Mouse (Mus musculus): ENCODE measurements around the gene Disp1.
A peak's percentile ranks its signal among the peaks of the same experiment; 100 is the strongest.

The Disp1 gene

DNA sequence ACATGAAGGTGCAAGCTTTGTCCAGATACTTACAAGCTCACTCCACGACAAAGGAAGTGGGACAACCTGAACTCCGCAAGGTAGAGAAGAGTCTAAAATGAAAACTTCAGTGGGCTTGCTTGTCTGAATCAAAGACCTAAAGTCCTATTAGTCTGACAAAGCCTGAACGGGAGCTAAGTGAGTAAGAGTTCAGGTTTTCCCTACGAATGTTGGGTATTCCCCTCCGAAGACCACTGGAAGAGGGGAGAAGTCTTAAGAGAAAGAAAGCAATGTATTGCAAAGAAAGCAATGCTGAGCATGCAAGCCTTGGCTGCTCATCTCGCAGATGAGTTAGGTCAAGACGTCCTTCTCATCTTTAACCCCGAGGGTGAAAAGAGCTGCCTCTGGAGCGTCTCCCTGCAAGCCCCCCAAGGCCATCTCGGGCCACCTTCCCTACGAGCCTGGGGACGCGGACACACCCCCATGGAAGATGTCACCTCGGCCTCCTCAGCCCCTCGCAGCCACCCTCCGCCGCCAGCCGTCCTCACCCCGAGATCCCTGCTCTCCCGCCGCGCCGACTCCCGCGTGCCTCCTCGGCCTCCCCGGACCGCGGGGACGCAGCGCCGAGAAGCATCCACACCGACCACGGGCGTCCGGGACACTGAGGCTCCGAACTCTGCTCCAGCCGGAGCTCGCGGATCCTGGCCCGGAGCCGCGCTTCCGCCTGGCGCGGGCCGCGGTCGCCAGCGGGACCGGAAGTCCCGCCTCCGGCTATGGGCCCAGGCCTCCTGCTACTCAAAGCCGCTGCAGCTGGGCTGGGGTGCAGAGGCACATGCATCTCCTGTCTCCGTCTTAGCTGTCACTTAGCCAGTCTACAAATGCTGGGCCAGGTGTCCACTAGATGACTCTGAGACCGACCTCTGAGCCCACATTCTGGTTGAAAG, at the start of gene Disp1:
Gene Disp1 (minus strand): TSS at position 727 of the 923 bp plus-strand sequence.
- peak; percentile 34 for DNase-seq (ENCODE audit: low spot score)

DNA sequence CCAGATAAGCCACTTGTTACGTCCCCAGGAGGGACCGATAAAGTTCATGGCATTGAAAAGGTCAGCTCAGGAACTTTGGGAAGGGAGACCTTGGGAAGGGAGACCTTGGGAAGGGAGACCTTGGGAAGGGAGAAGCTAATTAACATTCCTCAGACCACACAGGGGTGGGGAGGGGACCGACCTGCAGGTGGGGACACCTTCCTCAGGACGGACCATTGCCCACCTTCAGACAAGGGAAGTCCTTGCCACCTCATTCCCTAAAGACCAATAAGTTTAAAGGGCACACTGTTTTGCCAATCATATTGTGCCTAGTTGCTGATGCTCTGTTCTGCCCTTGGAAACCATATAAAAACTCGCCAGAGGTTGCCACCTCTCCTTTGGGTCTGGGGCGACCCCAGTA, 46.3 kb upstream of the Disp1 start:
- no peak for DNase-seq (ENCODE audit: low spot score)

DNA sequence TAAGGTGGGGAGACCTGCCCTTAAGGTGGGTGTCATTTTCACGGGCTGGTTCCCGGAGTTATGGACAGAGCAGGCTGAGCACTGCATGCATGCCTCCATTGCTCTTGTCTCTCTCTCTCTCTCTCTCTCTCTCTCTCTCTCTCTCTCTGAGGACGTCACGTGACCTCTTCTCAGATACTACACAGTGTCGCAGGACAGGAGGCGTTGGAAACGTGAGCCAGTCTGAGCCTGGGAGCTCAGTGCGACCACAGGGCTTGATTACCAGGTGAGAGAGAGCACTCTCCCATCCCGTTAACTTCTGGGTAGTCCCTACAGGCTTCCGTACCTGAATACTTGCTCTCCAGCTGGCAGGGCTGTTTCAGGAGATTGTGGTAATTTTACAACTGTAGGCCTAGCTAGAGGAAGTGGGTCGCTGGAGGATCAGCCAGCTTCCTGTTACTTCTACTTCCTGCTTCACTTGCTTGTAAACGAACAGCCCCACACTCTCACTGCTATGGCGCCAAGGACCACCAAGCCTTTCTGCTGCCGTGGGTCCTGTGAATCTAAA, 44.7 kb upstream of the Disp1 start:
- no peak for DNase-seq (ENCODE audit: low spot score)

DNA sequence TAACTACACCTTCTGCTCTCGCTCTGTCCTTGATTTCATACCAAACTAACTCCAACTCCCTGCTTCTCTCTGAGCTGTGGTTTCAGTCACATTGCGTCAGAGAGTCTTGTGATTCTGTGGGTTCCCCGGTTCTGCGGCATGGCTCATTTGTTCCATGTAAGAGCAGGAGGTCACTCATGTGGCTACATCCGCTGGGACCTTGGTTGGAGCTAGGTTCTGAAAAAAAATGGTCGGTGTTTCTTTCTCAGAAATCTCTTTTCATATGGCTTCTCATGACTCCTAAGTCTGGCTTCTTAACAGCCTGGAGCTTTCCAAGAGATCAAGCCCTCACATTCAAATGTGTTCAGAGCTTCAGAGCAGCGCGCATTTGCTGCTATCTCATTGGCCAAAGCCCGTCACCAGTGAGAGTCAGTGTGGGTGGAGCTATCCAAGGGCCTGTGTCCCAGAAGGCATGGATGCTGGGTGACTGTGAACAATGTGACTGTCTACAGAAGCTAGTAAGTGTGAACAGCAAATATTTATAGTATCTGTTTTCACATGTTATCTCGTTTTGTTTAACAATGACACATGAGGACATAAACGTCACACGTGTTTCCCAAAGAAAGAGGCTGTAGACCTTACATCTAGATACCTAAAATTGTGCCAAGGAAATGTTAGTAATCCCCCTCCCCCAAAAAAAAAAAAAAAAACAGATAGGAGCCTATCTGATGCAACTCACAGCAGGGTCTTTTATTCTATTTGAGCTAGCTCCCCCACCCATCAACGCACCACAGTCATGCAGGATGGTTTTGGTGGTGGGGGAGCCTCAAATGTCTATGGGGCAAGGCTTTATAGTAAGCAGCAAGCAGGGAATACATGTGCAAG, 43.1 kb upstream of the Disp1 start:
- DNase-seq (ENCODE audit: low spot score): no peak

DNA sequence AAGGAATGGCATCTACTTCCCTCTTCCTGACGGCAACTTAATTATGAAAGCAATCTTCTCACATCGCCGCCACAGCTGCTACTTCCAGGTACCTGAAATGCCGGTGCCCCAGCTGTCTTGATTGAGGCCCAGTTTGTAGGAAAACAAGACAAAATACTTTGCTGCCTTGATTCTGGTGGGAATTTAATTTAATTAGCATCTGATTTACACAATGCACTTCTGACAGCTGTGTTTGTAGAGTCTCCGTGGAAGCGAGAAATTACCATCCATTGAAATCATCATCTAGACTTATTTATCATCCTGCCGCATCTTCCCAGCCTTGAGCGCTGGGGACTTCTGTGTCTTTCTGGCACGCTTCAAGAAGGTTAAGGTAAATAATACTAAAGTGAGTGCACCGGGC, 31.3 kb upstream of the Disp1 start:
- no peak for DNase-seq (ENCODE audit: low spot score)

DNA sequence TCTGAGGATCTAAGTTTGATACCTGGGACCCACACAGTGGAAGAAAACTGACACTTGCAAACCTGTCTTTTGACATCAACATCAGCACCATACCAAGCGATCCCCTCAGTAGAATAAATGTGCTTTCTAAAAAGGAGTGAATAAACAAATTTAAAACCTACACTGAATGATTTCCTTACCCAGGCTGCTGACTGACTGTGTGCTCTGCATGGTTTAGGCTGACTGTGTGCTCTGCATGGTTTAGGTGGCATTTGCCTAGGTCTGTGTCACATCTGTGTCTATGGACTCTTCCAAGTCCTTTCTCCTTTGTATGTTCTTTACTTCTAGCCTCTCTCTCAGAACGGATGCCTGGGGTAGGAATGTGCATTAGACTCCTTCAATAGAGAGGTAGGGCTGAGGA, 30.5 kb upstream of the Disp1 start:
- DNase-seq (ENCODE audit: low spot score): no peak

DNA sequence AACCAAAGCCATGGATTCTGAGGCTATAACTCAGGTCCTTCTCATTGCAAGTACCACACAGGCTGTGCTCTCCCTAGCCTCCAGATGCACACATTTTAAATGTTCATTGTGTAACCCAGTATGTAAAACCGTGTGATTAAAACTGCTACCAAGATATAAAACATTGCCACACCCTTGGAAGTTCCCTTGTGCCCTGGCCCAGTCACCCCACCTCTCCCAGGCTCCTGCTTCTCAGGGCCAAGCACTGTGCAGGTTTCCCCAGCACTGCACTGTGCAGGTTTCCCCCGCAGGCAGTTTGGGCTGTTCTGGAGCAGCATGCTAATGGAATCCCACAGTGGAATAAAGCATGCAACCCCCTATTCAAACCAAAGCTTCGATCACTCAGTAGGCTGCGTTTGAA, 29.3 kb upstream of the Disp1 start:
- no peak for DNase-seq (ENCODE audit: low spot score)

DNA sequence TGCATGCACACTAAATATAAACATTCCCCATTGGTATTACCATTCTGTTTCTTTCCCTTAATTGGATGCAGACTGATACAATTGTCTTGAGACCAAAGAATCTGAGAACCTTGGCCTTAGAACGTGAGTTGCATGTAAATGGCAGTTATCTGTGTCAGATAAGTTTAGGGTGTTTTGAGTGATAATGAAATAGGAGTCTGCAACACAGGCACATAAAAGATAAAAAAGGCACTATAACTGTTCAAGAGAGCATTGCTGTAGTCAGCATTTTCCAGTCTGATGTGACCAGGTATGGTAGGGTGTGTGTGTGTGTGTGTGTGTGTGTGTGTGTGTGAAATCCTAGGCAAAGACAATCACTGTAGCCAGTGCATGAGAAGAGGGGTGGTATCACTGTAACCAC, 26.8 kb upstream of the Disp1 start:
- no peak for DNase-seq (ENCODE audit: low spot score)

DNA sequence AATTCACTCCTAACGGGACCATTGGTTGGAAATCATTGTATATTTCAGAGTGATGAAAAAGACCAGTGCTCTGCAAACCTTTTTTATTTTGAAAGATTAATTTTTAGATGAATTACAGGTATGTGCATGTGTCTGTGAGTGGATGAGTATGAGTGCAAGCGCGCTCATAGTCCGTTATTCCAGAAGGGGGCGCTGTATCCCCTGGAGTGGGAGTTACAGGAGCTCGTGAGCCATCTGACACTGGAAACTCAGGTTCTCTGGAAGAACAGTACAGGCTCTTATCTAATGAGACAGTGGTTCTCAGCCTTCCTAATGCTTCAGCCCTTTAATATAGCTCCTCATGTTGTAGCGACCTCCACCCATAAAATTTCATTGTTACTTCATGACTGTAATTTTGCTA, 22.0 kb upstream of the Disp1 start:
- DNase-seq (ENCODE audit: low spot score): no peak

DNA sequence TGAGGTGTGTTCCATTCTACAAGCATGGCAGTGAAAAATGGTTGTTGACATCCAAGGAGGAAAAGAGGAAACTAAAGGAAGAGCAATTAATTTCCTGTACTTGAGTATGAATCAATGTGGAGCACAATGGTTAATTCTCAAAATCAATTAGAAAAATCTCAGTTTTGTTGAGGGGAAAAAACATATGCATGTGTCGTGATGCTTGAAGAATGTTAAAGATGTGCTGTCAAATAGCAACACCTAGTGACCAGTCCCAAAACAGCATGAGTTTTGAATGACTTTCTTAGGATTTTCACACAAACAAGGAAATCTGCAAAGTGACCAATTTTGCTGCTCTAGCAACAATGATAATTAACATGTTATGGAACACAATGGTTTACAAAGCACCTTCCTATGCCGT, 16.6 kb upstream of the Disp1 start:
- peak; percentile 18 for DNase-seq (ENCODE audit: low spot score)

DNA sequence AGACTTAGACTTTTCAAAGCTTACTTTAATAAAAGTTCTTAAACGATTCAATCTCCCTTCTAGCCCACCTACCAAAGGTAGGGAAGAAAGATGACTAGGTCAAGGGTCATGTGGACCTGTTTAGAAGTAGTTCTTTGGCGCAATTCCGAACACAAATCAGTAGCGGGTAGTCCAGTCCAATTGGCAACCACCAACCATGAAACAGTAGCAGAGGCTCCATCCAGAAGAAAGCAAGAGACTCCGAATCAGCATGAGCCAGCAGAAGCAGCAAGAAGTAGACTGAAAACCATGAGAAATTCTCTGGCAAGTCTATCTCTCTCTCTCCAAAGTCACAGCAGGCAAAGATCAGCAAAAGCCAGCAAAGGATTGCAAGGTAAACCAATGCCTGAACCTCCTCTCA, 15.1 kb upstream of the Disp1 start:
- no peak for DNase-seq (ENCODE audit: low spot score)

DNA sequence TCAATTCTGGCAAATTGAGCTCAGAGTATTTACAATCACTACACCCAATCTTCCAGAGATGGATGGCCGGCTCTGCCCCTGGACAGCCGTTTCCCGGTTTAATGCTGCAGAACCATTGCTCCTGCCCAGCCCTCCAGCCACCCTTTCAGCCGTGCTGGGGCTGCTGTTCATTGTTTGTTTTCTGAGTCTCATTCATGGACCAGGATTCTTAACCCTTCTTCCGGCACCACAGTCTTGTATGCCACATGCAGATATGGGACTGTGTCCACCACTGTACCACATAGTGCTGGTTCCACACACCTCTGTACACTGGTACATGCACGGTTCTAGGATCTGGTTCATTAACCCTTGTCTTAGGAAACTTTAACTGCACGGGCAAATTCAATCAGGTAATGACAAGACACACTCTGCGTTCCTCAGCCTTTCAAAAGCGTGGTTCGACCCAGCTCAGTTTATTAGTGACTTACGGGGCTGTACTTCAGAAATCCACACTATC, 12.4 kb upstream of the Disp1 start:
- no peak for DNase-seq (ENCODE audit: low spot score)

DNA sequence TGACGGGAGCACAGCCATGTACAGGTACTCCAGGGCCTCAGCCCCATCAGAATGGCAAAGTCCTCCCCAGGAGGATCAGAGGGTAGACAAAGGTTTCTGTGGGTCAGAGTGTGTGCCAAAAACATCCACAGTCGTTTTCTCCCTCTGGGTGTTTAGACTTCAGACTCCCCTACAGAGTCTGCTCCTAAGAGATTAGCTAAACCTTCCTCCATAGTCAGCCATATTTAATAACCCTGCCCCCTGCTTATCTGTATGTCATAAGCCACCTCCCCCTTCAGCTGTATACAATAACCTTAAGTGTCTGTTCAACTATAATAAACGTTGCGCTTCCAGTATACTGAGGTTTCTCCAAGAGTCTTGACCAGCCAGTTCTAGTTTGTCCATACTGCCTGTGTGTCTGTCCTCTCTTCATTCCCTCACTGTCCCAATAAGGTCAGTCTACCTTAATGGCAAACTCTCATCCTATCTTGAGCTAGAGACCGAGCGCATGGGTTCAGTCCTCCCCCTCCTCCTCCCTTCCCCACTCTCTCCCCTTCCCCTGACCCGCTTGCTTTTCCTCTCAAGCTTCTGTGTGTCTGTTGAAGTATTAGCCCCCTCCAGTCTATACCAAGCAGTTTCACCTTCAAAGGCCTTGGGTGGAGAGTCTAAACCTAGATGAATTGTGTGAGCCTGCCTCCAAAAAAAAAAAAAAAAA, 11.8 kb upstream of the Disp1 start:
- no peak for DNase-seq (ENCODE audit: low spot score)

DNA sequence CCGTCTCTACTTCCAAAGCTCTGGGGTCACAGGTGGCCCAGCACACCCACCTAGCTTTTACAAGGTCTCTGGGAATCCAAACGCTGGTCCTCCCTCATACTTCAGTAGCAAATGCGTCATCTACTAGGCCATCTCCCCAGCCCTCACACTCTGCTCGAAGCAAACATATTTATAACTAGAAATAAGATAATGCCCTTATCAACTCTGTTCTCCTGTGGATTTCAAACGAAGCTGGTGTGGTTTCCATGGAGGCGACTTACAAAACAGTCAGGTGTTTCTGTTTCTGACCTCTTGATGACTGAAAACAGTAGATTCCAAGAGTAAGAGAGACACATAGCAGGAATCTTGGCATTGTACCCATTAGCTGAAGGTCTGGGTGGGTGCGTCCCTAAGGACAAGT, 6.1 kb upstream of the Disp1 start:
- DNase-seq (ENCODE audit: low spot score): no peak

DNA sequence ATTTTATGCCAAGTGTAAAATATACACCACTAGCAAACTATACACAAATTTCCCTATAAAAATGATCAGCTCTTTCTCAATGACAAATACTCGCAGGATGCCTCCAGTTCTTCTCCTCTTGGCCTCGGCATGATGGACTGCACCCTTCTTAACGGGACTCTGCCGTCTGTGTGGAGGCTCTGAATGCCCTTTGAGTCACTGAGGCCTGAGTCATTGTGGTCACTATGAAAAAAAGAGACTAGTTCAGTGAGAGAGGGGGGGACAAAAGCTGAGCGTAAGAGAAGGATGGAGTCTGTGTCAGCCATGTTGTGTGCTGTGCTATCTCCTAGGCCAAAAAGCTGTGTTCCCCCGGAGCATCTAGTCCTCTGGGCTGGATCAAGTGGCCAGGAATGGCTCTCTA, 2.3 kb downstream of the Disp1 start:
- no peak for DNase-seq (ENCODE audit: low spot score)

DNA sequence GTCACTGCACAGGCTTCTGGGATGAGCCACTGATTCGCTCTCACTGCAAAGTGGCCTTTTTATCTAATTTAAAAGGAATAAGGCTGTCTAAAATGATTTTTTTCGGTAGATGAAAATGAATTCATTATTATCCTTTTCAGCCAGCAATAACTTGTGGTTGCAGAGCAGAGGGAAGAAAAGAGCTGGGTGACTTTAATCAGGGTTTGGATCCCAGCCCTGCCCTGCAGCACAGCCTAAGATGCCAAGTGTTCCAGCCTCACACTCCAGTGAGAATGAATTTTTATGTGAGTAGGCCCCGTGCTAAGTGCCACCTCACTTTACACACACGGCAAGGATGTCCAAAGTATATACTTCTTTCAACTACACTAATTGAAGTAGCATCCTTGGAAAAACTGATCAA, 4.6 kb downstream of the Disp1 start:
- DNase-seq (ENCODE audit: low spot score): no peak

DNA sequence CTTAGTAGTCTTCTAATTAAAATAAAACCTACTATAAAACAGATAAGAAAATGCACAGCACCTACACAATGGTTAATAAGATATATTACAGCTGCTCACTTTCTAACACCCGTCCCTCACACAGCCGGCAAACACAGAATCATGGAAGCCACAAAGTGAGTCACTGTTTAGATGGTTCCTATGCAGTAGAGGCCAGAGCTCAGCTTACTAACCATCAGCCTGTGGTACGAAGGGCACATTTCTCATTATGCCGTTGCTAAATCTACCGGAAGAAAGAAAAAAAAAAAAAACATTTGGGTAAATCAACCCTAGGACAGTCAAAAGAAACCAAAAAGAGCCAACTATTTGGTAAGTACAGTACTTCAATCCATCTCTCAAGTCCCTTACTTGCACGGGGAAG, 5.6 kb downstream of the Disp1 start:
- no peak for DNase-seq (ENCODE audit: low spot score)

DNA sequence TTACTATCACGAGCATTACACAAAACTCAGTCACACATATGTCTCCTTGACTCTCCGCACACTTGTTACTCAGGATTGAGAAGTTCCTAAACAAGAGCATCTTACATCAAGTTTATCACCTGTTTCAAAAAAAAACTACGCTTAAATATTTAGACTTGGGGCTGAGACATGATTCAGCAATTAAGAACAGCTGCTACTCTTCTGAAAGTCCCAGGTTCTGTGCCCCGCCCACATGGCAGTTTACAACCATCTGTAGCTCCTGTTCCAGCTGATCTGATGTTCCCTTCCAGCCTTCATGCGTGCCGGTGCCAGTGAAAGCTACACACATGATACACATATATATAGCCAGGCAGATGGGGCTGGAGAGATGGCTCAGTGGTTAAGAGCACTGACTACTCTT, 7.5 kb downstream of the Disp1 start:
- DNase-seq (ENCODE audit: low spot score): no peak

DNA sequence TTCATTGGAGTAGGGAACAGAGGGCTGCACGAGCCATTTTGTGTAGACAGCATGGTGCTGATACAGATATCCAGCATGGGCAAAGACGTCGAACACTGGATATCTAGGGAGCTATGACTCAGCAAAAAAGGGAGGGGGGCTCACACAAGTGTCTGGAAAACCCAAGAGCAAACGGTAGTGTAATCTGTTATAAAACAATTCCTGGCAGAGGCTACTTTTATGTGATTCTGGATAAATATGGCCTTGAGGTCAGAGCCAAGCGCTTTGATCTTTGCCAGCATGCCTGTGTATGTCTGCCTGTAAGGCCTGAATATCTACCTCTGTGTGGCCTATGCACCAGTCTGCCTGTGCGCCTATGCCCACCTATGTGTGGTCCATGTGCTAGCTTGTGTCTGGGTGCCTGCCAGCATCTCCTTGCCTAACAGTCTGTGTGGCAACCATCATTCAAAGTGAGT, 8.5 kb downstream of the Disp1 start:
- DNase-seq (ENCODE audit: low spot score): no peak

DNA sequence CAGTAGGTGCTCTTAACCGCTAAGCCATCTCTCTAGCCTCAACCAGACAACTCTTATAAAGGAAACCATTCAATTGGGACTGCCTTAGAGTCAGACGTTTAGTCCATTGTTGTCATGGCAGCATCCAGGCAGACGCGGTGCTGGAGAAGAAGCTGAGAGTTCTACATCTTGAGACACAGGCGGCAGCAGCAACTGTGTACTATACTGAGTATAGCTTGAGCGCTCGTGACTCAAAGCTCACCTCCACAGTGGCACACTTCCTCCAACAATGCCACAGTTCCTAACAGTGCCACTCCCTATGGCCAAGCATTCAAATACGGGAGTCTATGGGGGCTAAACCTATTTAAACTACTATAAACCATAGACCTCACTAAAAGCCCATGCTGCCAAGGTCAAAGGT, 11.2 kb downstream of the Disp1 start:
- no peak for DNase-seq (ENCODE audit: low spot score)

DNA sequence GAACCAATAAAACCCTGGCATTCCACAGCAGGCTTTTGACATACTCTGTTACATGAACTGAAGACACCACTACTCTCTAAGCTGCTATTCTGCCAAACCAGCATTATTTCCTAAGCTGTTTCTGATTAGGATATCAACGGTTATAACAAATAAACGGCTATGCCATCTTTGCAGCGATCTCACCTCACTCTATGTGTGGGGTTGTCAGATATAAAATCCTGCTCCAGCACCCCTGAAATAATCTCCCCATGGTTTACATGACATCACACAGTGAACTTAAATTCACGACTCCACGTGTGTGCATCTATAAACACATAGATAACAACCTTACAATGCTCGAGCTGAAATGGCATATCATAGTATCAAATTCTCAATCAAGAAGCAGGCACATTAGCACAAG, 13.7 kb downstream of the Disp1 start:
- DNase-seq (ENCODE audit: low spot score): no peak

DNA sequence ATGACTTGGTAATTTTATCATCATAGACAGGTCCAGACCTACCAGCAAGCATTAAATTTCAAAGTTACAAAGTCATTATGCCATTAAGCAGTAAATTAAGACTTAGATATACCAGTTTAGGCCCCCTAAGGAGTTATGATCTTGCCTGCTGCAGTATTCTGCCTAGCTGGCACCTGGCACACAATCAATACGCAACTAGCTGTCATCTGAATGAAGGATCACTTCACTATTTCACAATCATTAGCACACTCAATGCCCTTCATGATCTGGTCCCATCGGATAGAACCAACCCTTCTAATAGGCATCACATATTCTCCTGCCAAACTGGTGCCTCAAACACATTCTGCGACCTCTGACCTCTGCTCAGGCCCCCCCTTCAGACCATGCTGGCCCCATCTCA, 14.2 kb downstream of the Disp1 start:
- DNase-seq (ENCODE audit: low spot score): no peak
